Mouse (Mus musculus) left cerebral cortex, postnatal 25 days (tissue): ENCODE data around the gene Lce3b. TPM values are rescaled to one million over a fixed set of nuclear protein-coding genes. Genes with fewer than 3 reads are reported as not detected.
A peak's percentile ranks its signal among the peaks of the same experiment; 100 is the strongest.

Experiments
- DNase-seq, 2 experiments: peaks; one replicate each; pipeline ENCODE4 v3.0.0; 2022; ENCODE audit warnings: low spot score in 2 of 2, mixed read lengths in 1 of 2
- intact Hi-C: fragments of 180-260 bp; cut with DNase I; formaldehyde crosslinking; loops from one replicate; pipeline ENCODE4 v1.15.1; 2025
- total RNA-seq, 2 experiments: library from RNA; stranded (reverse); gene quantifications; 2 replicates each; pipeline ENCODE4 v1.2.3; 2021

The Lce3b gene
- total RNA-seq: not detected

DNA sequence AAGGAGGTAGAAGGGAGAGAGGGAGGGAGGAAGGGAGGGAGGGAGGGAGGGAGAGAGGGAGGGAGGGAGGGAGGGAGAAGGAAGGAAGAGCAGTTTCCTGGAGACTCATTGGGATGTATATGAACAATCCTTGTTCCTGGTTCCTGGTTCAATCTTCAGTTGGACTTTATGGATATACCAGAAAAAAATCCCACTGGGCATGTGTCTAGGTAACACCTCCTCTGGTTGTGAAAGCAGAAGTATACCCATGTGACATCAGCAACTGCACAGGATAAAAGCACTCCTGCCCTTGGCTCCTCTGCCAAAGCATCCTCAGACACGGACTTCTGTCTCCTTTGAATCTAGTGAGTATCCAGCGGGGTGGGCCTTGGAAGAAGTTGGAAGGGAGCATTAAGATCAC lies at the start of gene Lce3b:
Gene Lce3b (plus strand): TSS at position 301 of the 400 bp plus-strand sequence.
- intact Hi-C loops: no loop called here
- DNase-seq: no peak

DNA sequence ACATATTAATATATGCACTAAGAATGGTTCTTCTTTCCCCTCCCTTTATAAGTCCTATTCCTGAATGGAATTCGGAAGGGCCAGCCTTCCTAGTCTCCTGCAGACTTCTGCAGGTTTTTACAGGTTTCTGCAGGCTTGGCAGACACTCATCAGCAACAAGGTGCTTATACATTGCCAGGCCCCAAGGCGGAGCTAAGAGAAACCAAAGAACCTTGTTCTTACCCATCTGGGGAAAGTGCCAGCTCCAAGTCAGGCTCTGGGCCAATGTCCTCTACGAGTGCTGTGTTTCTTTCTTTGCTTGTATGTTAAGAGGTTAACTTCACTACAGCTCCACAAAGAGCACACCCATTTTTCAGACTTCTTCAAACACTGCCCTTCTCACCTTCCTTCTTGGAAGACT lies 38.7 kb upstream of the Lce3b start:
- intact Hi-C loops: no loop called here
- no peak for DNase-seq

DNA sequence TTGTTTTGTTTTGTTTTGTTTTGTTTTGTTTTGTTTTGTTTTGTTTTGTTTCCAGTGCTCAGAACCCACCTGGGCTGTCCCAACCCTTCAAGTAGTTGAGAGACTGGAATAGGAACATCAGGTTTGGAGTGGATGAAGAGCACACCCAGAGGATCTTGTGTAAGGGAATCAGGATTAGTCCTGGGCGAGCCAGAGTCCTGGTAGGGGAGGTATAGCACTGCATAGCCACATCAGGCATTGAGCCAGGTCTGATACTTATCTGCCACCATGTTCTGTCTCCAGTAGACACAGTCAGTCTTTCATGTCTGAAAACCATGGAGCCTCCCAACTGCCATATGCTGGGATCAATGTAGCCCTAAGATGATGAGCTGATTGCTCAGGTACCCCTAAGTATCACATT lies 38.3 kb upstream of the Lce3b start:
- no peak for DNase-seq
- intact Hi-C loops: no loop called here

DNA sequence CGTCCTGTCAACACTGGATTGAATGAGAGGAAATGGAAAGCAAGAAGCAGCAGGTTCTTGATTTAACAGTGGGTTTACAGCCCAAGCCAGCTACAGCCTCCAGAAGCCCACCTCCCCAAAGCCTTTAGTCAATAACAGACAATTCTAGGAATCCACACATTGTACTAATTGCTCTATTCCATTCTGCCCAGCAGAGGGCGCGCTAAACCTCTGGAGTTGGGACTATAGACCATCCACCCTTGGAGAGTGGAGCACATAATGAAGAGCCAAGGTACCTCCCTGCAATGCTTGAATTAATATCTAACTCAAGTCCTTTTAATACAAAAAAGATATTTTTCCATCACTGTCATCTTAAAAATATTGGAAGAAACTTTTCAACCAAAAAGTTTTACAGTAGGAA lies 29.8 kb upstream of the Lce3b start:
- intact Hi-C loops: loop anchor here (5.0 kb wide), 2 partner anchors 151 to 751 kb away; partner anchors contain the start of gene Lce1g
- DNase-seq: peak; percentile 26 to 34

DNA sequence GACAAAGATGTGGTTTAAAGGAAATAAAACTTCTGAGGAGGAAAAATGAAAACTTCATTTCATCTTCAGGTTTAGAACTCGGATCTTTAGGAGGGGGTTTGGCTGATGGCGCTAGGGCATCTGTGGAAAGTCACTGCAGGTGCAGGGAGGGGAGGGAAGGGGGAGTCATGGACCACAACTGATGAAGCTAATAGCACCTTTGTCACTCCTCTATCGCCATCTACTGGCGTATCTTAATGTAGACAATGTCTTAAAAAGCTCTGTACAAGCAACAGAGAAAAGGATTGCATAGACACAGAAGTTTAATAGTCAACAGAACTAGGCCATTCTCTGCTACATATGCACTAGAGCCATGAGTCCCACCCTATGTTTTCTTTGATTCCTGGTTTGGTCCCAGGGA lies 29.1 kb upstream of the Lce3b start:
- DNase-seq: peak in 1 of 2 experiments; percentile 8

DNA sequence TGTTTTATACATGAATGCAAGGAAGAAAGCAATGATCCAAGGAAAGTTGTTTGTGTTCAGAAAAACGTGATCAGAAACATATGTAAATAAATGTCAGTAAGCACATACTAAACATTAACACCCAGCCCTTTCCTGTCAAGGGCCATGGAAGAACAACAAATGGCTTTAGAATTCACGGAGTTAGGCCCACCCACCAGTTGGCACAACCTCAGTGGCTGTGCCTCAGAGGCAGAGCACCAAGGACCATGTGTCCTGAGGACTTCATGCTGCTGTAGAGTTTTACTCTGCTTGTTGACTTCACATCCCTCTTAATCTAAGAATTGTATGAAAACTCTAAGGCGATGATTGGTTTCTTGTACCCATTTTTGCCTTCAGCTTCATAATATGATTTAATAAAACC lies 27.6 kb upstream of the Lce3b start:
- intact Hi-C loops: no loop called here
- DNase-seq: no peak

More for the DNA sequence above, 29.1 kb upstream of the Lce3b start:
- intact Hi-C loops: loop anchor here (5.0 kb wide), 2 partner anchors 151 to 751 kb away; partner anchors contain the start of gene Lce1g

DNA sequence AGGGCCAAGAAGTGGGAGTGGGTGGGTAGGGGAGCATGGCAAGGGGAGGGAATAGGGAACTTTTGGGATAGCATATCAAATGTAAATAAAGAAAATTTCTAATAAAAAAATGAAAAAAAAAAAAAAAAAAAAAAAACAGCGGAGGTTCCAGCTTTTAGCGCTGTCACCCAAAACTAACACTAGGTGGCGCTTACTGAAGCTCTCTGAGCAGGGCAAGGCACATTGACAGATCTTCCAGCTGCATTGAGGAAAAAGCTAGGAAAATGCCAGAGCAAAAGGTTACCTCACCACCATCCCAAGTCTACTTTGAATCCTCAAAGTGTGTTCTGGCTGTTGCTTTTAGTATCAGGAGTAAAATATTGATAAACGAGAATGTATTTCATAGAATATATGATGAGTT lies 25.2 kb upstream of the Lce3b start:
- DNase-seq: peak; percentile 14 to 24
- intact Hi-C loops: loop anchor here (2.0 kb wide), 1 partner anchor 123 kb away; no protein-coding TSS in a partner anchor

DNA sequence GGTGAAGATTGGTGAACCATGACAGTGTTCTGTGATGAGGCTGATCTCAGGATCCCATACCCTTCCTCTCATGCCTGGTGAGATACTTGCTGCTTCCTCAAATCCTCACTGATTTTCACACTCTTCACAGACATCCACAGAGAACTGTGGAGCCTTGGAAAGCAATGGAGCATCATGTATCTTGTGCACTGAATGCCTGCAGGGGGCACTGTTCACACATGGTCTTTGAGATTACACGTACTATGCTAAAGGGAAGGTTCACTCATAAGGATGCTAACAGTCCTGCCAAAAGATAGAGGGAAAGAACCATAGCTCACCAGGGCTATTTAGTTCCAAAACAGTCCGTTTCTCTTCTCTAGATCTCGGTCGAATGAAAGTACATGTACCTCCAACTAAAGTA lies 12.4 kb upstream of the Lce3b start:
- intact Hi-C loops: no loop called here
- DNase-seq: peak; percentile 15 to 24

DNA sequence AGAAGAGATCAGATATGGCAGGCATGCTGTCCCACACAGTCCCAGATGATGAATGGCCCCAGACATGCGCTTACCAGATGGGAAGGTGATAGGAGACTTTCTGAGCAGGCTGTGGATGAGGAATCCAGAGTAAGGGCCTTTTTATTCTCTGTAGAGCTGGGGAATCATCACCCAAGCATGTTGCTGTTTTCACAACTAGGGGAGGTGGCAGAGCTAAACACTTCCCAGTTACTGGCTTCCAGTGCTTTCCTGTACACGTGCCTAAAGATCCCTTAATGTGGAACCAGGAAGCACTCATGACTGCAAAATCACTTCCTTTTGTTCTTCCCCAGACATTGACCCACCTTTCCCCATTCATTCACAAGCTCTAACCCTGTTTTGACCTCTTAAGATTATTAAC lies 6.6 kb upstream of the Lce3b start, which contains the start of gene Lce3a:
Gene Lce3a (minus strand): TSS at position 101 of the 400 bp plus-strand sequence.
- intact Hi-C loops: no loop called here
- DNase-seq: no peak

DNA sequence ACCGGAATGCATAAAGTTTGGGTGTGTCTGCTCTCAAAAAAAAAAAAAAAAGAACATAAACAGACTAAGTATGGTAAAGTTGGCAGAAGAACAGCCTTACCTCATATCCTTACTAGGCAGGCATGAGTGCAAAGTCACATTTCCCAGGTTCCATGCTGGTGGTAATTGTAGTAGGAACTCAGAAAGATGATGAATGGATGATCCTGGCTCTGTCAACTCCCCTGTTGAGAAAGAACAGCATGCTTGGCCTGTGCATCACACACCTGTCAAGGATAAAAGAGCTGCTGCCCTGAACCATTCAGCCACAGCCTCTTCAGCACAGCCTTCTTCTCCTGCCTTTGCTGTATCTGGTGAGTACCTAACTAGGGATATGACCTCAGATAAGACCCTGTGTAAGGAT lies 11.4 kb downstream of the Lce3b start, which contains the start of gene Lce3c:
Gene Lce3c (plus strand): TSS at position 301 of the 400 bp plus-strand sequence.
- intact Hi-C loops: no loop called here
- DNase-seq: no peak

DNA sequence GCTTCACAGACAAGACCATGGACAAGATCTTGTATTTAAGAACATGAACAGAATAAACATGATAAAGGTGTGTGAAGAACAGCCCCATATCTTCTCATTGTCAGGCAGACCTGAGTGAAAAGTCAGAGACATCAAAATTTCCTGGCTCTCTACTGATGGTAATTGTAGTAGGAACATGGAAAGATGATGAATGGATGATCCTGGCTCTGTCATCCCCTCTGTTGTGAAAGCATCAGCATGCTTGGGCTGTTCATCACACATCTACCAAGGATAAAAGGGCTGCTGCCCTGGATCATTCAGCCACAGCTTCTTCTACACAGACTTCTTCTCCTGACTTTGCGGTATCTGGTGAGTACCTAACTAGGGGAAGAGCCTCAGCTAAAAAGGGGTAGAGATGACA lies 24.3 kb downstream of the Lce3b start, which contains the start of gene Lce3d:
Gene Lce3d (plus strand): TSS at position 301 of the 400 bp plus-strand sequence.
- intact Hi-C loops: no loop called here
- DNase-seq: no peak

DNA sequence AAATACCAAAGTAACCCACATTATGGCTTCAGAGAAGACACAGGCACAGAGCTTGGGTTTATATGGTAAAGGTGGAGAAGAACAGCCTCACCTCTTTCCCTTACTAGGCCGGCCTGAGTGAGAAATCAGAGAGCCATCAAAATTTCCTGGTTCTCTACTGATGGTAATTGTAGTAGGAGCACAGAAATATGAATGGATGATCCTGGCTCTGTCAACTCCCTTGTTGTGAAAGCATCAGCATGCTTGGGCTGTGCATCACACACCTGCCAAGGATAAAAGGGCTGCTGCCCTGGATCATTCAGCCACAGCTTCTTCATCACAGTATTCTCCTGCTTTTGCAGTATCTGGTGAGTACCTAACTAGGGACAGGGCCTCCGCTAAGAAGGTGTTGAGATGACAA lies 34.0 kb downstream of the Lce3b start, which contains the start of gene Lce3e:
Gene Lce3e (plus strand): TSS at position 301 of the 400 bp plus-strand sequence.
- intact Hi-C loops: no loop called here
- DNase-seq: no peak

DNA sequence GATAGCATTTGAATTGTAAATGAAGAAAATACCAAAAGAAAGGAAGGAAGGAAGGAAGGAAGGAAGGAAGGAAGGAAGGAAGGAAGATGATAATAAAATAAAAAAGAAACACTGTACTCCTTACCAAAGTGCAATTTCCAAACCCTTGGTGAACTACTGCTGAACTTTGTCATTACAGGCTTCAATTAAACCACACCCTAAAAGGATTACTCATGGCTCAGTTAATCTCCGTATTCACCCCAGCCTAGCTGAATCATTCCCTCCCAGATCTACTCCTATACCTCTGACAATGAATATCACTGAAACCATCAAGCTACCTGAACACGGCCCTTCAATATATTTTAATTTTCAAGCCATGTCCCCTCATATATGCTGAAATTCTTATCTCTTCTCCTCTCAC lies 45.7 kb downstream of the Lce3b start:
- no peak for DNase-seq

More for the DNA sequence above, 45.7 kb downstream of the Lce3b start:
- intact Hi-C loops: no loop called here

Other genes starting within 250 kb of the Lce3b start
- gene Lce1d, start 245.8 kb upstream of the Lce3b start, total RNA-seq: not detected
- not detected for gene Lce1e, start 223.9 kb upstream of the Lce3b start, total RNA-seq
- gene Lce1f, start 212.6 kb upstream of the Lce3b start, total RNA-seq: not detected
- not detected for gene Gm38119, start 193.9 kb upstream of the Lce3b start, total RNA-seq
- not detected for gene Lce1g, start 180.6 kb upstream of the Lce3b start, total RNA-seq
- gene Lce1h, start 167.9 kb upstream of the Lce3b start, total RNA-seq: not detected
- not detected for gene Lce1i, start 154.1 kb upstream of the Lce3b start, total RNA-seq
- gene Lce1j, start 142.5 kb upstream of the Lce3b start, total RNA-seq: not detected
- not detected for gene Lce1k, start 125.1 kb upstream of the Lce3b start, total RNA-seq
- gene Kprp, start 105.7 kb upstream of the Lce3b start, total RNA-seq: not detected
- gene Lce1l, start 81.7 kb upstream of the Lce3b start, total RNA-seq: not detected
- not detected for gene 2310050C09Rik, start 62.8 kb upstream of the Lce3b start, total RNA-seq
- not detected for gene Lce3a, start 6.7 kb upstream of the Lce3b start, total RNA-seq
- gene Lce3c, start 11.5 kb downstream of the Lce3b start, total RNA-seq: not detected
- not detected for gene Lce3d, start 24.4 kb downstream of the Lce3b start, total RNA-seq
- not detected for gene Lce3e, start 34.1 kb downstream of the Lce3b start, total RNA-seq
- gene Lce3f, start 59.2 kb downstream of the Lce3b start, total RNA-seq: not detected
- under 1 TPM in 1 of 2 experiments, not detected in 1; 0.60 TPM for gene Crct1, start 82.7 kb downstream of the Lce3b start, total RNA-seq
- gene Lce1m, start 86.1 kb downstream of the Lce3b start, total RNA-seq: not detected
- not detected for gene Gm4858, start 135.8 kb downstream of the Lce3b start, total RNA-seq
- gene Crnn, start 211.8 kb downstream of the Lce3b start, total RNA-seq: not detected